Mouse (Mus musculus): ENCODE results near the gene Dgke.

GRCm38 (mm10) chr11:89076370-89076821 is 9.7 kb upstream of the Dgke start:
- TF ChIP-seq MAFK (IDR thresholded peaks at IDR 0.05; ENCODE audit: insufficient read depth, low read depth, low read length) (no peak), ZNF384 (IDR thresholded peaks at IDR 0.05; ENCODE audit: low read depth, low read length) (no peak), HCFC1 (IDR thresholded peaks at IDR 0.05; ENCODE audit: borderline replicate concordance, insufficient read depth, low read length) (no peak), CHD2 (IDR thresholded peaks at IDR 0.05; ENCODE audit: low read depth, low read length) (no peak), ZC3H11A (IDR thresholded peaks at IDR 0.05; ENCODE audit: borderline replicate concordance, low read depth, low read length) (no peak)

Data from ES-E14 (cell line).